In the genomic region with DNA sequence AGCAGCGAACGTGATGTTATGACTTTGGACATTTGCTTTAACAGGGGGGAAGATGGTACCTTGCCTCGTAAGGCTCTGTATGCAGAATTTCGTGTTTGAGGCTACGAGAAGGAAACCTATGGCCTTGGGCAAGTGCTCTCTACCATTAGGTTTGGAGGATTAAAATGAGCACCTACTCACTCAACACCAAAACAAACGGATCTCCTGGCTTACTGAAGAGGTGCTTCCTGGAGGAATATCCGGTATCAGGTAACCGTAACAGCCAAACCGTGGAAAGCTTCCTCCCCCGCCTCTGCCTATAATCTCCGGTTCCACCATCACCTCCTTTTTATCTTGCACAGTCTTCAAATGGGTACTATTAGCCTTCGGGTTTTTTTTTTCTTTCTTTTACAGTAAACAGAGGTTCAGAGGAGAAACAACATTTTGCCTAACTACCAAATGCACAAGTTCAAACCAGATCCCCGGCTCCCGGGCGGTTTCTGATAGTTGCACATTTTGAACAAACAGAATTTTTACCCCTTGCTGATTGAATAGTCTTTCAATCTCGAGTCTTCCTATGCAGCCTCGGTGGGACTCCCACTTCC, we compare ENCODE assay signal across 7 mouse cellular contexts. TPM values are rescaled to one million over a fixed set of nuclear protein-coding genes. Genes with fewer than 3 reads are reported as not detected.
DNase-seq lines count a peak whose midpoint lies in the region; ATAC-seq lines count a peak whose summit lies in the region.

No protein-coding gene starts in this region.

- H3K27ac ChIP-seq in neural tube, embryonic 11.5 days (ENCODE audit: low read depth, low read length) = peak overlapping the region; percentile 74; the same call in 1 of the 2 replicates
- H3K27ac ChIP-seq in hindbrain, embryonic 11.5 days (ENCODE audit: low read depth, low read length) = peak overlapping the region; percentile 83
- peak overlapping the region; percentile 88; the same call in 1 of the 2 replicates for H3K27ac ChIP-seq in midbrain, embryonic 12.5 days (replicated peaks)

- H3K9ac ChIP-seq in neural tube, embryonic 11.5 days (ENCODE audit: low read length) = peak overlapping the region; percentile 95
- H3K9ac ChIP-seq in hindbrain, embryonic 11.5 days (ENCODE audit: low read depth, low read length) = peak overlapping the region; percentile 90
- peak overlapping the region; percentile 79 for H3K9ac ChIP-seq in midbrain, embryonic 12.5 days (replicated peaks)

- H3K4me1 ChIP-seq in neural tube, embryonic 11.5 days (ENCODE audit: control insufficient read depth, insufficient read depth, low read length) = peaks cover 7% of the 10 kb centered on the region
- H3K4me1 ChIP-seq in hindbrain, embryonic 11.5 days (replicated peaks; ENCODE audit: control insufficient read depth, insufficient read depth, low read length) = no peaks in the 10 kb centered on the region; the same call in 1 of the 2 replicates
- peaks cover 19% of the 10 kb centered on the region for H3K4me1 ChIP-seq in midbrain, embryonic 12.5 days

- peaks cover 6% of the 10 kb centered on the region for H3K36me3 ChIP-seq in neural tube, embryonic 11.5 days (ENCODE audit: control insufficient read depth, insufficient read depth, low read length)
- peaks cover 12% of the 10 kb centered on the region for H3K36me3 ChIP-seq in hindbrain, embryonic 11.5 days (ENCODE audit: control insufficient read depth, insufficient read depth, low read length)
- peaks cover 46% of the 10 kb centered on the region for H3K36me3 ChIP-seq in midbrain, embryonic 12.5 days

- H3K27me3 ChIP-seq in neural tube, embryonic 11.5 days (ENCODE audit: control insufficient read depth, insufficient read depth, low read length) = no peaks in the 10 kb centered on the region
- no peaks in the 10 kb centered on the region for H3K27me3 ChIP-seq in hindbrain, embryonic 11.5 days (ENCODE audit: control insufficient read depth, insufficient read depth, low read length)
- H3K27me3 ChIP-seq in midbrain, embryonic 12.5 days = no peaks in the 10 kb centered on the region

- WGBS in neural tube, embryonic 11.5 days = 9% methylated on average over 17 of the region's 17 CpGs
- 13% methylated on average over 17 of the region's 17 CpGs for WGBS in hindbrain, embryonic 11.5 days
- 13% methylated on average over 17 of the region's 17 CpGs for WGBS in midbrain, embryonic 12.5 days

- H3K9me3 ChIP-seq in neural tube, embryonic 11.5 days (ENCODE audit: control insufficient read depth, low read length) = no peaks in the 10 kb centered on the region
- no peaks in the 10 kb centered on the region for H3K9me3 ChIP-seq in hindbrain, embryonic 11.5 days (ENCODE audit: control insufficient read depth, low read length)
- H3K9me3 ChIP-seq in midbrain, embryonic 12.5 days = no peaks in the 10 kb centered on the region

- ATAC-seq in neural tube, embryonic 11.5 days (ENCODE audit: insufficient read depth, low FRiP score, low TSS enrichment) = no peak
- no peak for ATAC-seq in hindbrain, embryonic 11.5 days (ENCODE audit: low FRiP score)
- ATAC-seq in midbrain, embryonic 12.5 days (ENCODE audit: low FRiP score, low read depth) = no peak

- H3K4me2 ChIP-seq in neural tube, embryonic 11.5 days (ENCODE audit: low read depth) = peak overlapping the region; percentile 83
- peak overlapping the region; percentile 61 for H3K4me2 ChIP-seq in hindbrain, embryonic 11.5 days (replicated peaks; ENCODE audit: low read depth, low read length)
- peak overlapping the region; percentile 79 for H3K4me2 ChIP-seq in midbrain, embryonic 12.5 days (replicated peaks)

- H3K4me3 ChIP-seq in neural tube, embryonic 11.5 days (ENCODE audit: low read depth, low read length) = peak overlapping the region; percentile 91
- H3K4me3 ChIP-seq in hindbrain, embryonic 11.5 days (ENCODE audit: low read depth, low read length) = peak overlapping the region; percentile 88
- H3K4me3 ChIP-seq in midbrain, embryonic 12.5 days = peak overlapping the region; percentile 62

- peak; percentile 13 for DNase-seq in neural tube, embryonic 11.5 days (ENCODE audit: low spot score)
- DNase-seq in neural tube, embryonic 10.5 days (ENCODE audit: extremely low spot score, low spot score) = no peak
- DNase-seq in c-Kit-positive CD71-positive TER-119-positive erythroid progenitor cells, embryonic 14.5 days (ENCODE audit: low spot score) = peak; percentile 40
- DNase-seq in hindbrain, embryonic 11.5 days (ENCODE audit: low spot score) = peak; percentile 34
- no peak for DNase-seq in frontal cortex, adult 2 months (ENCODE audit: extremely low spot score in 1 of 2, low spot score in 1 of 2)
- no peak for DNase-seq in gastrocnemius, postnatal 25 days

RNA-seq across cellular contexts. Expression of a gene that starts 0.5 kb away (rescaled TPM):
- polyA plus RNA-seq in neural tube, embryonic 11.5 days (2014; fragmentation: Nextera tagmentation; extraction: Ambion mirVana) = 71.0 and 73.5 TPM in 2 replicates
- 66.9 and 67.6 TPM in 2 replicates for polyA plus RNA-seq in hindbrain, embryonic 11.5 days (2014; fragmentation: Nextera tagmentation; extraction: Ambion mirVana)
- 69.3 and 74.3 TPM in 2 replicates for polyA plus RNA-seq in midbrain, embryonic 12.5 days (2016; fragmentation: Nextera tagmentation; extraction: Ambion mirVana)
- 37.2 and 40.9 TPM in 2 replicates for polyA plus RNA-seq in frontal cortex, adult 2 months (2012; rRNA removed)
- 10 to 100 TPM; 56.0 to 63.1 TPM for total RNA-seq in gastrocnemius, postnatal 25 days (2021)

RNA-seq across cellular contexts. Expression of a gene that starts 0.7 kb away (rescaled TPM):
- 201 and 217 TPM in 2 replicates for polyA plus RNA-seq in neural tube, embryonic 11.5 days (2014; fragmentation: Nextera tagmentation; extraction: Ambion mirVana)
- 161 and 190 TPM in 2 replicates for polyA plus RNA-seq in hindbrain, embryonic 11.5 days (2014; fragmentation: Nextera tagmentation; extraction: Ambion mirVana)
- 187 and 188 TPM in 2 replicates for polyA plus RNA-seq in midbrain, embryonic 12.5 days (2016; fragmentation: Nextera tagmentation; extraction: Ambion mirVana)
- polyA plus RNA-seq in frontal cortex, adult 2 months (2012; rRNA removed) = 39.5 and 39.9 TPM in 2 replicates
- total RNA-seq in gastrocnemius, postnatal 25 days (2021) = 10 to 100 TPM; 18.4 to 19.2 TPM

RNA-seq across cellular contexts. Expression of a gene that starts 40.2 kb away (rescaled TPM):
- polyA plus RNA-seq in neural tube, embryonic 11.5 days (2014; fragmentation: Nextera tagmentation; extraction: Ambion mirVana) = not detected in 2 replicates
- 0.19 and 1.4 TPM in 2 replicates for polyA plus RNA-seq in hindbrain, embryonic 11.5 days (2014; fragmentation: Nextera tagmentation; extraction: Ambion mirVana)
- 0.75 and 1.1 TPM in 2 replicates for polyA plus RNA-seq in midbrain, embryonic 12.5 days (2016; fragmentation: Nextera tagmentation; extraction: Ambion mirVana)
- polyA plus RNA-seq in frontal cortex, adult 2 months (2012; rRNA removed) = 110 and 119 TPM in 2 replicates
- 1 to 10 TPM; 6.5 to 6.8 TPM for total RNA-seq in gastrocnemius, postnatal 25 days (2021)

RNA-seq across cellular contexts. Expression of a gene that starts 56.4 kb away (rescaled TPM):
- 6.4 and 7.5 TPM in 2 replicates for polyA plus RNA-seq in neural tube, embryonic 11.5 days (2014; fragmentation: Nextera tagmentation; extraction: Ambion mirVana)
- polyA plus RNA-seq in hindbrain, embryonic 11.5 days (2014; fragmentation: Nextera tagmentation; extraction: Ambion mirVana) = 4.5 and 5.0 TPM in 2 replicates
- 10.5 and 11.2 TPM in 2 replicates for polyA plus RNA-seq in midbrain, embryonic 12.5 days (2016; fragmentation: Nextera tagmentation; extraction: Ambion mirVana)
- 15.8 and 18.4 TPM in 2 replicates for polyA plus RNA-seq in frontal cortex, adult 2 months (2012; rRNA removed)
- 1 to 10 TPM; 3.2 to 3.3 TPM for total RNA-seq in gastrocnemius, postnatal 25 days (2021)

Comparison
In these comparisons a context has a peak if more than half of its experiments do, and no peak if none do; other contexts are left out.
1. DNase-seq: peak in neural tube, embryonic 11.5 days (single experiment), c-Kit-positive CD71-positive TER-119-positive erythroid progenitor cells, embryonic 14.5 days (single experiment) and hindbrain, embryonic 11.5 days (single experiment); none in neural tube, embryonic 10.5 days (single experiment), frontal cortex, adult 2 months (0 of 2) and gastrocnemius, postnatal 25 days (single experiment).
2. RNA of a gene that starts 40.2 kb away (polyA plus RNA-seq): 110 to 119 TPM in frontal cortex, adult 2 months; 0.75 to 1.1 TPM in midbrain, embryonic 12.5 days, 0.19 to 1.4 TPM in hindbrain, embryonic 11.5 days and not detected in neural tube, embryonic 11.5 days; every median in the first group is over 10 times any median in the second.
3. Peak in every context shown above with its lines, with median percentiles within 50 percentile points of each other: H3K27ac ChIP-seq, H3K4me2 ChIP-seq, H3K4me3 ChIP-seq and H3K9ac ChIP-seq.